Mouse (Mus musculus) embryonic fibroblast, embryonic 13.5 days (primary cell): ENCODE results near the gene 1700014D04Rik.

Experiments
- CTCF ChIP-seq: IDR thresholded peaks from 2 replicates; pipeline ENCODE4 v1.5.1; 2011; ENCODE audit warnings: mild to moderate bottlenecking, control low read depth, low read length, moderate library complexity, borderline replicate concordance; ENCODE audit not compliant: insufficient read depth
- POLR2A ChIP-seq: IDR thresholded peaks from 2 replicates; pipeline ENCODE4 v1.6.1; 2011; ENCODE audit warnings: low read depth, mild to moderate bottlenecking, control low read depth, low read length, moderate library complexity

GRCm38 (mm10) chr13:59750310-59750709 is 3.8 kb upstream of the 1700014D04Rik start:
- TF ChIP-seq POLR2A (no peak), CTCF (no peak)
